Mouse (Mus musculus): ENCODE results near the gene Sgca.

- TF ChIP-seq POLR2A (IDR thresholded peaks at IDR 0.05; ENCODE audit: insufficient read length, low read depth) (no peak), MAX (IDR thresholded peaks at IDR 0.05; ENCODE audit: low read depth) (no peak), MYOG (IDR thresholded peaks at IDR 0.05; ENCODE audit: control insufficient read depth in 1 of 3, insufficient read depth in 1 of 3, insufficient read length in 2 of 3, low read depth in 2 of 3) (no peak), SRF (IDR thresholded peaks at IDR 0.05; ENCODE audit: control insufficient read depth, insufficient read length, low read depth) (no peak), CEBPB (IDR thresholded peaks at IDR 0.05; ENCODE audit: insufficient read depth, poor library complexity, severe bottlenecking) (no peak)
Measured at GRCm38 (mm10) chr11:94924977-94925376, 51.1 kb downstream of the Sgca start.

Data from myocyte (in vitro differentiated cells).